Mouse (Mus musculus): ENCODE measurements around the gene C4b. TPM values are rescaled to one million over a fixed set of nuclear protein-coding genes. Genes with fewer than 3 reads are reported as not detected.

C4b gene
- 4.4 TPM for total RNA-seq (2023)

DNA sequence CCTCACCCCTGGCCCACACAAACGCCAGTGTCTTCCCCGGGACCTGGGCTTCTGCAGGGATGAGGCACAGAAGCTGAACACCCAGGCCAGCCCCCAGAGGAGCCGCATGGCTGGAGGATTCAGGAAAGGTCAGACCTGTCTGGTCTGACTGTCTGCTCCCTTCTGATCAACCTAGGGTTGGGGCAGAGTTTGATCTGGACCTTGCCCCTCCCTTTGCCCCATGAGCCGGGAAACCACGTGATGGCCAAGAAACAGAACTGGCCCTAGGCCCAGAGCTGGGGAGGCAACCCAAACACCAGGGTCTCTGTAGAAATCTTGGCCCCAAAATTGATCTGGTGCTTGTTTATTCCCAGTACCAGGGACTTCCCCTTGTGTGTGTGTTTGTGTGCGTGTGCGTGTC, at the start of gene C4b:
Gene C4b (minus strand): TSS at position 164 of the 400 bp plus-strand sequence.

Other genes with a start within 250 kb of the C4b start
- gene Btnl6, start 226.5 kb downstream of the C4b start, total RNA-seq (2023), result not detected
- gene Notch4, start 179.6 kb downstream of the C4b start, total RNA-seq (2023), result 1.6 TPM
- gene Gpsm3, start 154.1 kb downstream of the C4b start, total RNA-seq (2023), result 251 TPM
- gene Pbx2, start 152.6 kb downstream of the C4b start, total RNA-seq (2023), result 61.0 TPM
- 9.5 TPM for gene Ager, start 146.0 kb downstream of the C4b start, total RNA-seq (2023)
- gene Rnf5, start 140.2 kb downstream of the C4b start, total RNA-seq (2023), result 32.8 TPM
- 49.9 TPM for gene Agpat1, start 139.6 kb downstream of the C4b start, total RNA-seq (2023)
- 4.7 TPM for gene Egfl8, start 127.9 kb downstream of the C4b start, total RNA-seq (2023)
- gene Ppt2, start 115.4 kb downstream of the C4b start, total RNA-seq (2023), result 26.0 TPM
- gene Prrt1, start 114.3 kb downstream of the C4b start, total RNA-seq (2023), result 7.4 TPM
- 3.3 TPM for gene Fkbpl, start 99.1 kb downstream of the C4b start, total RNA-seq (2023)
- gene Atf6b, start 96.7 kb downstream of the C4b start, total RNA-seq (2023), result 50.7 TPM
- 0.98 TPM for gene Tnxb, start 73.3 kb downstream of the C4b start, total RNA-seq (2023)
- 0.33 TPM for gene Cyp21a1, start 60.7 kb upstream of the C4b start, total RNA-seq (2023)
- 51.0 TPM for gene Stk19, start 93.1 kb upstream of the C4b start, total RNA-seq (2023)
- 96.6 TPM for gene Dxo, start 93.1 kb upstream of the C4b start, total RNA-seq (2023)
- 117 TPM for gene Skiv2l, start 106.3 kb upstream of the C4b start, total RNA-seq (2023)
- gene Nelfe, start 106.5 kb upstream of the C4b start, total RNA-seq (2023), result 27.3 TPM
- 2.4 TPM for gene Cfb, start 118.6 kb upstream of the C4b start, total RNA-seq (2023)
- 4.9 TPM for gene Zbtb12, start 135.6 kb upstream of the C4b start, total RNA-seq (2023)
- 1.2 TPM for gene Gm20547, start 138.2 kb upstream of the C4b start, total RNA-seq (2023)
- 6.4 TPM for gene C2, start 154.4 kb upstream of the C4b start, total RNA-seq (2023)
- gene Ehmt2, start 154.6 kb upstream of the C4b start, total RNA-seq (2023), result 133 TPM
- not detected for gene Slc44a4, start 170.6 kb upstream of the C4b start, total RNA-seq (2023)
- gene Neu1, start 187.4 kb upstream of the C4b start, total RNA-seq (2023), result 56.3 TPM
- gene Hspa1b, start 215.4 kb upstream of the C4b start, total RNA-seq (2023), result 146 TPM
- not detected for gene Gm20481, start 226.0 kb upstream of the C4b start, total RNA-seq (2023)
- gene Hspa1a, start 228.3 kb upstream of the C4b start, total RNA-seq (2023), result 70.6 TPM
- gene Hspa1l, start 228.8 kb upstream of the C4b start, total RNA-seq (2023), result not detected
- gene Lsm2, start 238.0 kb upstream of the C4b start, total RNA-seq (2023), result 39.0 TPM

All from CD4-positive naive resting alpha-beta T cell, adult 57 days (primary cell).